Mouse (Mus musculus): ENCODE measurements around the gene Rreb1. TPM values are rescaled to one million over a fixed set of nuclear protein-coding genes. Genes with fewer than 3 reads are reported as not detected.

Gene Rreb1
- polyA plus RNA-seq, 1 experiment: 4.6 TPM

GRCm38 (mm10) chr13:37824331-37824920, 46.2 kb downstream of the Rreb1 start:
- Histone ChIP-seq H3K4me1 (ENCODE audit: control insufficient read depth, insufficient read depth, low read length) (peaks cover 13% of the 10 kb centered on the region), H3K27me3 (ENCODE audit: control insufficient read depth, insufficient read depth, low read length) (0 out of 2 replicates have a peak, but pooled peaks cover 3% of the 10 kb centered on the region), H3K27ac (ENCODE audit: control insufficient read depth, insufficient read depth, low read depth, low read length) (no peak overlapping the region), H3K4me3 (ENCODE audit: control insufficient read depth, low read depth, low read length) (no peak overlapping the region), H3K36me3 (ENCODE audit: control insufficient read depth, insufficient read depth, low read length) (no peaks in the 10 kb centered on the region)
- TF ChIP-seq CTCF (IDR thresholded peaks at IDR 0.05; ENCODE audit: control insufficient read depth, insufficient read depth, insufficient replicate concordance, low read depth, low read length) (no peak), POLR2A (IDR thresholded peaks at IDR 0.05; ENCODE audit: control insufficient read depth, low read depth, low read length) (no peak)

- Histone ChIP-seq H3K4me1 (ENCODE audit: control insufficient read depth, insufficient read depth, low read length) (peaks cover 13% of the 10 kb centered on the region), H3K27me3 (ENCODE audit: control insufficient read depth, insufficient read depth, low read length) (0 out of 2 replicates have a peak, but pooled peaks cover 3% of the 10 kb centered on the region)
Observed at GRCm38 (mm10) chr13:37824956-37825645, 46.9 kb downstream of the Rreb1 start.

GRCm38 (mm10) chr13:37825646-37826280, 47.6 kb downstream of the Rreb1 start:
- TF ChIP-seq POLR2A (IDR thresholded peaks at IDR 0.05; ENCODE audit: control insufficient read depth, low read depth, low read length) (0 out of 2 replicates have a peak, but pooled peaks have one; percentile 19), CTCF (IDR thresholded peaks at IDR 0.05; ENCODE audit: control insufficient read depth, insufficient read depth, insufficient replicate concordance, low read depth, low read length) (no peak)
- Histone ChIP-seq H3K27me3 (ENCODE audit: control insufficient read depth, insufficient read depth, low read length) (0 out of 2 replicates have a peak, but pooled peaks cover 3% of the 10 kb centered on the region), H3K36me3 (ENCODE audit: control insufficient read depth, insufficient read depth, low read length) (no peaks in the 10 kb centered on the region), H3K27ac (ENCODE audit: control insufficient read depth, insufficient read depth, low read depth, low read length) (peak overlapping the region; percentile 85), H3K4me3 (ENCODE audit: control insufficient read depth, low read depth, low read length) (peak overlapping the region; percentile 88), H3K4me1 (ENCODE audit: control insufficient read depth, insufficient read depth, low read length) (peaks cover 13% of the 10 kb centered on the region)

More at GRCm38 (mm10) chr13:37824956-37825645, 46.9 kb downstream of the Rreb1 start:
- peak overlapping the region; percentile 88 for H3K4me3 ChIP-seq (ENCODE audit: control insufficient read depth, low read depth, low read length)
- no peaks in the 10 kb centered on the region for H3K36me3 ChIP-seq (ENCODE audit: control insufficient read depth, insufficient read depth, low read length)
- TF ChIP-seq CTCF (IDR thresholded peaks at IDR 0.05; ENCODE audit: control insufficient read depth, insufficient read depth, insufficient replicate concordance, low read depth, low read length): no peak
- H3K27ac ChIP-seq (ENCODE audit: control insufficient read depth, insufficient read depth, low read depth, low read length): no peak overlapping the region

GRCm38 (mm10) chr13:37826281-37826993, 48.2 kb downstream of the Rreb1 start:
- Histone ChIP-seq H3K27ac (ENCODE audit: control insufficient read depth, insufficient read depth, low read depth, low read length) (peak overlapping the region; percentile 85), H3K36me3 (ENCODE audit: control insufficient read depth, insufficient read depth, low read length) (no peaks in the 10 kb centered on the region), H3K4me3 (ENCODE audit: control insufficient read depth, low read depth, low read length) (peak overlapping the region; percentile 88), H3K27me3 (ENCODE audit: control insufficient read depth, insufficient read depth, low read length) (0 out of 2 replicates have a peak, but pooled peaks cover 3% of the 10 kb centered on the region), H3K4me1 (ENCODE audit: control insufficient read depth, insufficient read depth, low read length) (peaks cover 13% of the 10 kb centered on the region)
- no peak for TF ChIP-seq CTCF (IDR thresholded peaks at IDR 0.05; ENCODE audit: control insufficient read depth, insufficient read depth, insufficient replicate concordance, low read depth, low read length)
- TF ChIP-seq POLR2A (IDR thresholded peaks at IDR 0.05; ENCODE audit: control insufficient read depth, low read depth, low read length): peak; percentile 13

GRCm38 (mm10) chr13:37826994-37827262, 48.7 kb downstream of the Rreb1 start:
- TF ChIP-seq POLR2A (IDR thresholded peaks at IDR 0.05; ENCODE audit: control insufficient read depth, low read depth, low read length) (no peak), CTCF (IDR thresholded peaks at IDR 0.05; ENCODE audit: control insufficient read depth, insufficient read depth, insufficient replicate concordance, low read depth, low read length) (no peak)

GRCm38 (mm10) chr13:37827263-37827995, 49.2 kb downstream of the Rreb1 start:
- Histone ChIP-seq H3K36me3 (ENCODE audit: control insufficient read depth, insufficient read depth, low read length) (no peaks in the 10 kb centered on the region), H3K27ac (ENCODE audit: control insufficient read depth, insufficient read depth, low read depth, low read length) (peak overlapping the region; percentile 85), H3K27me3 (ENCODE audit: control insufficient read depth, insufficient read depth, low read length) (0 out of 2 replicates have a peak, but pooled peaks cover 3% of the 10 kb centered on the region), H3K4me3 (ENCODE audit: control insufficient read depth, low read depth, low read length) (peak overlapping the region; percentile 88), H3K4me1 (ENCODE audit: control insufficient read depth, insufficient read depth, low read length) (peaks cover 13% of the 10 kb centered on the region)
- TF ChIP-seq POLR2A (IDR thresholded peaks at IDR 0.05; ENCODE audit: control insufficient read depth, low read depth, low read length) (no peak), CTCF (IDR thresholded peaks at IDR 0.05; ENCODE audit: control insufficient read depth, insufficient read depth, insufficient replicate concordance, low read depth, low read length) (no peak)

More at GRCm38 (mm10) chr13:37826994-37827262, 48.7 kb downstream of the Rreb1 start:
- Histone ChIP-seq H3K36me3 (ENCODE audit: control insufficient read depth, insufficient read depth, low read length) (no peaks in the 10 kb centered on the region), H3K4me3 (ENCODE audit: control insufficient read depth, low read depth, low read length) (peak overlapping the region; percentile 88), H3K27me3 (ENCODE audit: control insufficient read depth, insufficient read depth, low read length) (0 out of 2 replicates have a peak, but pooled peaks cover 3% of the 10 kb centered on the region), H3K4me1 (ENCODE audit: control insufficient read depth, insufficient read depth, low read length) (peaks cover 13% of the 10 kb centered on the region), H3K27ac (ENCODE audit: control insufficient read depth, insufficient read depth, low read depth, low read length) (peak overlapping the region; percentile 85)
